Mouse (Mus musculus) urinary bladder, adult 2 months (tissue): ENCODE results near the gene Vmn1r36. TPM values are rescaled to one million over a fixed set of nuclear protein-coding genes. Genes with fewer than 3 reads are reported as not detected.
"Not testable (repeated sequence)": the region's sequence is repeated elsewhere in the genome, so short reads cannot be mapped to it uniquely, and the experiment has no call there.

Source experiments
- DNase-seq: peaks from one replicate; pipeline ENCODE4 v3.0.0; 2022; ENCODE audit warnings: low spot score
- polyA plus RNA-seq: library from polyadenylated mRNA; depleted of rRNA; stranded (reverse); fragments of >200 nt; gene quantifications from 2 replicates; pipeline ENCODE4 v1.2.3, GENCODE M21; 2012; rRNA removed

Vmn1r36 gene
- not detected in 2 replicates for polyA plus RNA-seq

- not testable (repeated sequence) for DNase-seq
These were observed at the start of gene Vmn1r36 for GRCm38 (mm10) chr6:66719068-66719467. Gene Vmn1r36, minus strand, starts transcription at chr6:66719168.

- not testable (repeated sequence) for DNase-seq
These were observed 10.1 kb upstream of the Vmn1r36 start, which contains the start of gene Vmn1r37 for GRCm38 (mm10) chr6:66729082-66729481. Gene Vmn1r37, plus strand, starts transcription at chr6:66729382.

GRCm38 (mm10) chr6:66713854-66714253, 5.1 kb downstream of the Vmn1r36 start:
- DNase-seq = no peak

GRCm38 (mm10) chr6:66708901-66709300, 10.1 kb downstream of the Vmn1r36 start:
- DNase-seq = no peak

GRCm38 (mm10) chr6:66685806-66686205, 33.2 kb downstream of the Vmn1r36 start, which contains the start of gene Vmn1r35:
Gene Vmn1r35, minus strand, starts transcription at chr6:66685906.
- DNase-seq = no peak

Other genes starting within 250 kb of the Vmn1r36 start
- 7.6 and 8.6 TPM in 2 replicates for gene Mad2l1, start 183.8 kb downstream of the Vmn1r36 start, polyA plus RNA-seq
- 0.03 TPM in 1 of 2 replicates, not detected in the other for gene Vmn1r32, start 159.1 kb downstream of the Vmn1r36 start, polyA plus RNA-seq
- gene Vmn1r33, start 100.9 kb downstream of the Vmn1r36 start, polyA plus RNA-seq = not detected in 2 replicates
- gene Vmn1r34, start 75.3 kb downstream of the Vmn1r36 start, polyA plus RNA-seq = not detected in 2 replicates
- not detected in 2 replicates for gene Vmn1r35, start 33.3 kb downstream of the Vmn1r36 start, polyA plus RNA-seq
- gene Vmn1r37, start 10.2 kb upstream of the Vmn1r36 start, polyA plus RNA-seq = not detected in 2 replicates
- gene Vmn1r38, start 63.5 kb upstream of the Vmn1r36 start, polyA plus RNA-seq = not detected in 2 replicates
- gene Vmn1r39, start 91.4 kb upstream of the Vmn1r36 start, polyA plus RNA-seq = not detected in 2 replicates
- 85.2 and 113 TPM in 2 replicates for gene Gng12, start 177.2 kb upstream of the Vmn1r36 start, polyA plus RNA-seq